Mouse (Mus musculus) G1E (cell line): ENCODE measurements around the gene Trim39. TPM values are rescaled to one million over a fixed set of nuclear protein-coding genes. Genes with fewer than 3 reads are reported as not detected.
A peak's percentile ranks its signal among the peaks of the same experiment; 100 is the strongest.

Experiments
- ATAC-seq: 2 replicates; pipeline ENCODE4 v1.8.0; 2016; ENCODE audit warnings: mild to moderate bottlenecking; ENCODE audit not compliant: insufficient number of reproducible peaks, poor library complexity, low FRiP score, severe bottlenecking; ENCODE audit errors: extremely low read depth
- DNase-seq: peaks from one replicate; pipeline ENCODE4 v3.0.0; 2012; ENCODE audit warnings: low spot score
- H3K27me3 ChIP-seq: 2 replicates; pipeline ENCODE4 v1.6.1; 2012; ENCODE audit warnings: mild to moderate bottlenecking, low read length, inconsistent platforms; ENCODE audit not compliant: insufficient read depth
- H3K36me3 ChIP-seq: replicated peaks from 2 replicates; pipeline ENCODE3; 2012; ENCODE audit warnings: mild to moderate bottlenecking, inconsistent platforms
- H3K4me1 ChIP-seq: 2 replicates; pipeline ENCODE4 v1.6.1; 2012; ENCODE audit warnings: low read depth, low read length, inconsistent platforms, mixed read lengths; ENCODE audit not compliant: insufficient read depth
- H3K4me3 ChIP-seq: 2 replicates; pipeline ENCODE4 v1.5.1; 2012; ENCODE audit warnings: low read depth, mild to moderate bottlenecking, inconsistent platforms, low read length, moderate library complexity, mixed read lengths
- H3K9me3 ChIP-seq: replicated peaks from 2 replicates; pipeline ENCODE4 v1.6.1; 2012; ENCODE audit warnings: inconsistent platforms
- CTCF ChIP-seq: IDR thresholded peaks from 2 replicates; pipeline ENCODE4 v1.5.1; 2012; ENCODE audit warnings: low read depth, low read length, inconsistent platforms, mixed read lengths
- GATA1 ChIP-seq: IDR thresholded peaks from 2 replicates; pipeline ENCODE4 v1.6.1; 2012; ENCODE audit warnings: borderline replicate concordance, low read length, inconsistent platforms, mixed read lengths
- GATA2 ChIP-seq: IDR thresholded peaks from 2 replicates; pipeline ENCODE4 v1.6.1; 2012; ENCODE audit warnings: low read depth, low read length, inconsistent platforms, borderline replicate concordance
- POLR2AphosphoS5 ChIP-seq: IDR thresholded peaks from 2 replicates; pipeline ENCODE4 v1.6.1; 2012; ENCODE audit warnings: low read depth, low read length, inconsistent platforms; ENCODE audit not compliant: insufficient replicate concordance
- TAL1 ChIP-seq: conservative IDR thresholded peaks from 2 replicates; pipeline ENCODE4 v1.6.1; 2012; ENCODE audit warnings: low read depth, low read length, inconsistent platforms, mixed read lengths
- polyA plus RNA-seq: library from polyadenylated mRNA; stranded (reverse); fragments of >175 nt; gene quantifications from 2 replicates; pipeline ENCODE4 v1.2.3, GENCODE M21; 2012
- total RNA-seq, 2 experiments: library from RNA; stranded (forward) in 1 of 2; stranded (reverse) in 1 of 2; fragments of 200-1000 nt in 1 of 2; fragments of >200 nt in 1 of 2; fragmentation: Nextera tagmentation in 1 of 2; gene quantifications; 2 replicates each; pipeline ENCODE4 v1.2.3; 2014 to 2017

Trim39 gene
- total and polyA plus RNA-seq, 3 experiments = 6.8 to 17.5 (median 14.9) TPM

DNA sequence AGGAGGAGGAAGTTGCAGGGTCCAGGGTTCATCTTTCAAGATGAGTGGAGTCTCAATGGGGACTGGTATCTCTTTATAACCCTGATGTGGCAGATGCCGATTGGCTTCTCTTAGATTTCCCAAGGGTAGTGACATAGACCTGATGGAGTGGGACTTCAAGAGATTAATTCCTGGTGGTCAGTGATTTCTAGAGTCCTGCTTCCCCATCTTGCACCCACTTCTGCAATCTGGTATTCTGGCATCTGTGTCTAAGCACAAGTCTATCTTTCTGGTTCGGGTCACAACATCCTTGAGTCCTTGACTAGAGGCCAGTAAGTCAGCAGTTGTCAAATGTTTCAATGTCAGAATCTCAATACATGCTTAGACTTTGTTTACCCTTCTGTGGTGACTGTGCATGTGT lies 14.3 kb upstream of the Trim39 start, which contains the start of gene H2-M10.2:
Gene H2-M10.2, minus strand, starts transcription at position 101 of the 400 bp plus-strand sequence.
- Histone ChIP-seq H3K36me3 (peaks cover 9% of the 10 kb centered on the region), H3K9me3 (no peaks in the 10 kb centered on the region), H3K27me3 (peaks cover 7% of the 10 kb centered on the region; the same call in 1 of the 2 replicates), H3K4me3 (no peak within 1 kb of the TSS), H3K4me1 (no peaks in the 10 kb centered on the region)
- TF ChIP-seq CTCF (no peak), GATA1 (no peak), GATA2 (no peak), TAL1 (no peak)
- DNase-seq (no peak), ATAC-seq (no peak)

DNA sequence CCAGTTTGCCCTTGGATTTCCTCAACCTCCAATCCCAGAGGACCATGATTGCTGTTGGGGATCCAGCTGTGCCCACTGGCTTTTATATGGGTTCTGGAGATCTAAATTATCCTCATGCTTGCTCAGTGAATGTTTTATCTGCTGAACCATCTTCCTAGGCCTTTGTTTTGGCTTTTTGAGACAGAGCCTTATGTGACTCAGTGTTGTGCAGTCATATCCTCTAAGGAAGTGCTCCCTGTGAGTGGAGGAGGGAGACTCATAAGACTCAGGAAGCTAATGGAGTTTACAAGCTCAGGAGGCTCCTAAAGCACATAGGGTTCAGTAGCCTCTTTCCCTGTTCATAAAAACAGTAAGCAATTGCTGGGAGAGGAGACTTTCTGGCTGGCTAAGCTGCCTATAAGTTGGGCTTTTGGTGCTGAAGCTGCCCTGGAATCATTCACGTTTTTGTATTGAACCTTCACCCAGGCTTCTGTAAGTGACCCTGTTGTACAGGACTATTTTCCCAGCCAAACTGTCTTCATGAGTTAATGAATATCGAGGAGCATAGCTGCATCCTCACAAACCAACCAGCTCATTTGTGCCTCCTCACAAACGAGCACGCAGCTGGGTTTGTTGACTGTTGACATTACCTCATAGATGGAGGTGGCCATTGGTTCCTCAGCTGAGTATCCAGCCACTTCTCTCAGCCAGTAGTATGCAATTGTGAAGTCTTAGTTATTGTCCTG lies 9.6 kb upstream of the Trim39 start:
- H3K27me3 ChIP-seq = peaks cover 7% of the 10 kb centered on the region; the same call in 1 of the 2 replicates
- H3K4me3 ChIP-seq = no peak overlapping the region
- DNase-seq = no peak
- H3K36me3 ChIP-seq = peaks cover 46% of the 10 kb centered on the region
- no peaks in the 10 kb centered on the region for H3K4me1 ChIP-seq
- no peaks in the 10 kb centered on the region for H3K9me3 ChIP-seq
- no peak for TF ChIP-seq GATA1
- no peak for TF ChIP-seq CTCF
- TF ChIP-seq TAL1 = no peak
- TF ChIP-seq POLR2AphosphoS5 = no peak
- no peak for TF ChIP-seq GATA2
- ATAC-seq = no peak

DNA sequence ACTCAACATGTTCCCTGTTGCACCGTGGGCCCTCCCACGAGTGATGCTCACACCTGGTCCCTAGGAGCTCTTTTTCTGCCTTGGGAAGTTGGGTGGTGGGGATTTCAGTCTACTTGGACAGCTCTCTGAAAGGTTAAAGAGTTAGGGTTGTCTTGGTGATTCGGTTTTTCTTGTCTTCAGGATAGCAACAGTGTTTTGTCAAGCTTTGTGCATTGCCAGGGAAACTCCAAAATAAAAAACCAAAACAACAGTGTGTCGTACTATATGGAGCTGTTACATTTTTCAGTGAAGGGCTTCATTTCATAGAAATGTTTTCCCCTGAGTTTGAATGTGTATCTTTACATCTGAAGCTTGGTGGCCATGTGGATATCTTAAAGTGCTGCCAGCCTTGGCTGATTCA lies 2.7 kb upstream of the Trim39 start:
- TF ChIP-seq TAL1 (no peak), CTCF (no peak), POLR2AphosphoS5 (no peak), GATA2 (no peak), GATA1 (no peak)
- Histone ChIP-seq H3K9me3 (no peaks in the 10 kb centered on the region), H3K4me1 (peaks cover 42% of the 10 kb centered on the region), H3K36me3 (peaks cover 66% of the 10 kb centered on the region), H3K4me3 (no peak overlapping the region), H3K27me3 (no peaks in the 10 kb centered on the region)
- DNase-seq (no peak), ATAC-seq (no peak)

DNA sequence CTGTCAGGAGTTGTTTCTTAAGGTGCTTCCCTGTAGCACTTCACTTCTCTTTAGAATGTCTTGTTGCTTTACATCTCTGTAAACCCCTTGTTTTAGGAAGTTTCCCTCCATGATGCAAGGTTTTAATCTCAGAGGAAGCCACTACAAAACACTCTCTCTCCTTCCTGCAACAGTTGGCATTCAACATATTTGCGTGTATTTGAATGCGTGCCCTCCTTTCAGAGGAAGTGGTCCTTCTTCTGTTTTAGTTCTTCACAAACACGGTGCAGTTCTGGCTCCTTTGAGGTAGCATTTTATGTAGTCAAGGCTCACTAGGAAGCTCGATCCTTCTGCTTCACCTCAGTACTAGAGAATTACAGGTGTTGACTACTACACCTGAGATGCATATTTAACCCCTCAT lies 1.7 kb upstream of the Trim39 start:
- Histone ChIP-seq H3K4me3 (no peak overlapping the region), H3K4me1 (peaks cover 45% of the 10 kb centered on the region), H3K9me3 (no peaks in the 10 kb centered on the region), H3K27me3 (no peaks in the 10 kb centered on the region), H3K36me3 (peaks cover 67% of the 10 kb centered on the region)
- DNase-seq (no peak), ATAC-seq (no peak)
- TF ChIP-seq CTCF = no peak
- no peak for TF ChIP-seq GATA1
- no peak for TF ChIP-seq TAL1

DNA sequence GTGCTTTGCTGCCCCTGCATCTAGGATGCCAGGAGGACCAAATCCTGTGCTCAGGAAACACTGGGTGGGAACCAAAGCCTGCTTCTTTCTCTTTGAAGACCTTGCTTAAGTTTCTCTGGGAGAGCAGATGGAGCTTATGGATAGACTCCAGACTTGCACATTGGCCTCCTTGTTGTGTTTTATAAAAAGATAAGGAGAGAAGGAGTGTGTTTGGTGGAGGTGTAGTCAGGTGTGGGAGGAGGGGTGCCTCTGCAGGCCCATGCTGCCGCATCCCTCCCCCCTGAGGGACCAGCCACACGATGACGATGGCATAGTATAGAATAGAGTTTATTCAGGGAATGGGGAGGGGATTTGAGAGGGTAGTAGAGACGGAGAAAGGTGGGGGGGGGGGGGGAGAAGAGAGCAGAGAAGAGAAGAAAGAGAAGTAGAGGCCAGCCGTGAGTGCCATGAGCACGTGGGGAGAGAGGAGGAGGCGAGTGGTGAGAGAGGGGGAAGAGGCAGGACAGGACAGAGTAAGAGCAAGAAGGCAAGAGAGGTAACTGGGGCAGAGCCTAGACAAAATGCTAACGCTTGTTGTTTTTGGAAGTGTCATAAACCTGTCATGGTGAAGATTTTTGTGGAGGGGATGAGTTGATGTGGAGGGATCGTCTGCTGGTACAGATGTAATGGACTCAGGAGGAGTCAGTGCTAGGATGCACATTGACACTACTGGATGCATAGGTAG lies 758 bp upstream of the Trim39 start:
- ATAC-seq (no peak), DNase-seq (no peak)
- Histone ChIP-seq H3K36me3 (peaks cover 68% of the 10 kb centered on the region), H3K4me3 (peak overlapping the region; percentile 98; the same call in 1 of the 2 replicates), H3K4me1 (peaks cover 48% of the 10 kb centered on the region), H3K9me3 (no peaks in the 10 kb centered on the region), H3K27me3 (no peaks in the 10 kb centered on the region)
- TF ChIP-seq POLR2AphosphoS5 = no peak
- no peak for TF ChIP-seq TAL1
- TF ChIP-seq CTCF = no peak
- TF ChIP-seq GATA2 = no peak
- no peak for TF ChIP-seq GATA1

DNA sequence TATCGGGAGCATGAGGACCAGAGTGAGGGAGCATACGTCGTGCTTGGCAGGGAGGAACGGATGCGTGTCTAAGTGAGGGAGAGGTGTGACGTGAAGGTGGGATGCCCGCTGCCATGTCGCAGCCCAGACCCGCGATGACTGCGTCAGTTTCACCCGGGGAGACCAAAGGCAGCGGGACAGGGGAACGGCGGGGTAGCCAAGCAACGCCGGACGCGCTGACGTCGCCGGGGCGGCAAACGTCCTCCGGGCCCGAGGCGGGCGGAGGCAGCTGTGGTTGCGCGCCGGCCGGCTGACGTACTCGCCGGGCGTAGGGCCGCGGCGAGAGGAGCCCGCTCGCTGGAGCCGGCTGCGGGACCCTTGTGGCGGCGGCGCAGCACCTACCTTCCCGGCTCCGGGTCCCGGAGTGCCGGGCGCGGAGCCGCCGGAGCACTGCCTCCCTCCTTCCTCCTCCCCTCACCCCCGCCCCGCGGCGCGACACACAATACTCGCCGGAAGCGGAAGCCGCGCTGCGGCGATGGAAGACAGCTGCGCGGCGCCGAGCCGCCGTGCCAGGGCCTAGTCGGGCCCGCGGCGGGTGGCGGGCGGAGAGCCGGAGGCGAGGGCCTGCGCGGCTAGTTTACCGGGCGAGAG lies 976 bp downstream of the Trim39 start:
- H3K27me3 ChIP-seq = no peaks in the 10 kb centered on the region
- peak overlapping the region; percentile 98 for H3K4me3 ChIP-seq
- no peaks in the 10 kb centered on the region for H3K9me3 ChIP-seq
- TF ChIP-seq GATA2 (no peak), POLR2AphosphoS5 (no peak), CTCF (no peak), GATA1 (no peak), TAL1 (no peak)
- ATAC-seq (peak; percentile 66), DNase-seq (peak; percentile 95)
- H3K36me3 ChIP-seq = peaks cover 73% of the 10 kb centered on the region
- H3K4me1 ChIP-seq = peaks cover 42% of the 10 kb centered on the region
